Mouse (Mus musculus) monocyte, adult 59 days (primary cell): ENCODE data around the gene Dnase2b. TPM values are rescaled to one million over a fixed set of nuclear protein-coding genes. Genes with fewer than 3 reads are reported as not detected.

Source experiments
- total RNA-seq, 2 experiments: library from RNA; stranded (reverse); gene quantifications; one replicate each; pipeline ENCODE4 v1.2.4; 2023

Gene Dnase2b
- not detected for total RNA-seq

DNA sequence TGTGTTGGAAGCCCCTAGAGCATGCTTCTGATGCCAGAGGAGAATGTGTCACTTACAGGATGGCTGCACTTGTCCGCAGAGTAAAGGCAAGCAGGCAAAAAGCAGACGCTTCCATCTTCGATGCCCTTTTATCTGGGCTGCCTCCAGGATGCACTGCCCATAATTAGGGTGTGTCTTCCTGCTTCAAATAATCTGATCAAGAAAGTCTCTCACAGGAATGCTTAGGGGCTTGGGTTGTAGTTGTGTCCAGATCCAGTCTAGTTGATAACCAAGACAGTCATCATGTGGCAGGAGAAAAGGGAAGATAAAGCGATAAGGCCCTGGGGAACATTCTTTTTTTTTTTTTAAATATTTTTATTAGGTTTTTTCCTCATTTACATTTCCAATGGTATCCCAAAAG lies at the start of gene Dnase2b:
Gene Dnase2b (minus strand): TSS at position 101 of the 400 bp plus-strand sequence.

GRCm38 (mm10) chr3:146651217-146651616 lies 35.8 kb upstream of the Dnase2b start, which contains the start of gene 4930503B20Rik:
Gene 4930503B20Rik, minus strand, starts transcription at chr3:146651317.

GRCm38 (mm10) chr3:146570148-146570782 lies 45.1 kb downstream of the Dnase2b start, which contains the start of gene Uox:
Gene Uox, plus strand, starts transcription at chr3:146570426.

Other genes starting within 250 kb of the Dnase2b start
- 1 to 10 TPM; 1.8 to 2.2 TPM for gene Ssx2ip, start 211.0 kb downstream of the Dnase2b start, total RNA-seq
- gene Ctbs, start 165.8 kb downstream of the Dnase2b start, total RNA-seq: 10 to 100 TPM; 22.6 to 23.7 TPM
- gene Spata1, start 115.8 kb downstream of the Dnase2b start, total RNA-seq: 1 to 10 TPM; 4.3 TPM
- gene Gng5, start 115.8 kb downstream of the Dnase2b start, total RNA-seq: 100 to 1,000 TPM; 287 to 290 TPM
- gene Rpf1, start 94.2 kb downstream of the Dnase2b start, total RNA-seq: 10 to 100 TPM; 52.3 to 61.4 TPM
- gene Uox, start 45.2 kb downstream of the Dnase2b start, total RNA-seq: not detected
- not detected for gene 4930503B20Rik, start 35.7 kb upstream of the Dnase2b start, total RNA-seq
- gene Samd13, start 70.0 kb upstream of the Dnase2b start, total RNA-seq: not detected
- gene Prkacb, start 197.4 kb upstream of the Dnase2b start, total RNA-seq: 10 to 100 TPM; 56.7 to 56.8 TPM
- not detected for gene Ttll7, start 236.8 kb upstream of the Dnase2b start, total RNA-seq